Mouse (Mus musculus) testis, postnatal 14 days (tissue): ENCODE measurements around the gene Pkdrej.

ENCODE experiments used
- DNase-seq: peaks from one replicate; pipeline ENCODE4 v3.0.0; 2021; ENCODE audit warnings: low spot score

Gene Pkdrej

DNA sequence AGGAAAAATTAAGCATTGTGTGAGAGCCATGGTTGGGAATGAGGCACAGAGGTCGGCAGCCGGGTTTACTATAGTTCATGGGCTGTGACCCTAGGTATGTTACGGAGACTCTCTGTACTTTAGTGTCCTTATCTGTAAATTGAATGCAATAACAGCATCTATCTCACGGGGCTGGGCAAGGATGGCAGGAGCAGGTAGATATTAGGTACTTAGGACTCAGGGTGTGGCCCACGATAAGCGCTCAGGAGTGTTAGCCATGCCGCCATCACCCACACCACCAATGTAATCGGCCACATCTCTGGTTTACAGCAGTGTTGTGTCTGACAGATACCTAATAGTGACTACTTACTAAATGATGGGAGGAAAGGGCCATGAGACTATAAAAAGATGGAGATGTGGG is 52.5 kb downstream of the Pkdrej start:
- DNase-seq = no peak

DNA sequence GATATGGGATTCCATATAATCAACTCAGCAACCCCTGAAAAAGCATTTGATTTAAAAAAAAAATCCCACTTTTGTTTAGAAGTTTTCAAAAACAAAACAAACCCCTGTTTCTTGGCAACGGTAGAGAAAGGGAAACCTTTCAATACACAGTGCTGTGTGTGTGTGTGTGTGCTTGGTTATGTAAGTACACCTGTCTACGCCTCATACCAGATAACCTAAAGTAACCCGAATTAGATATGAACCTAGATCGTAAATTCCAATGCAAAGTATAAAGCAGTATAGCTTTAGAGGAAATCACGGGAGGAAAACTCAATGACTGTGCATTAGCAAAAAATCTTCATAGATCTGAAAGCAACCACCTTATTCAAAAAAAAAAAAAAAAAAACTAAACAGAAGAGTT is 54.9 kb downstream of the Pkdrej start:
- no peak for DNase-seq

DNA sequence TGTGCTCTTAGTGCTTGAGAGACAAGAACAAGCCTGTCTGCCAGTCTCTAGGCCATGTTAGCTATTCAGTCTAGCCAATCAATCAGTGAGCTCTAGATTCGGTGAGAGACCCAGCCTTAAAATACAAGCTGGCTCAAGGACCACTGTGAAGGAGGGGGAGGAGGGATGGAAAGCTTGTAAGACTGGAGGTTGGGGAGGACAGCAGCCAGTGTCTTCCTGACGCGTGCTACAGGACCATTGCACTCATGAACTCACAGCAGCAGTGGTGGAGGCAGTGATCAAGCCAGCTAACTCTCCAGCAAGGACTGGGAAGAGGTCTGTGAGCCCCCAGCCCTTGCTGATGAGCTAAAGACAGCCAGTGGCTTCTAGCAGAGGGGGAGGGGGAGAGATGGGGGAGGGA is 56.5 kb downstream of the Pkdrej start:
- DNase-seq = no peak
